Mouse (Mus musculus): Measurements from ENCODE around the gene Basp1.

DNA sequence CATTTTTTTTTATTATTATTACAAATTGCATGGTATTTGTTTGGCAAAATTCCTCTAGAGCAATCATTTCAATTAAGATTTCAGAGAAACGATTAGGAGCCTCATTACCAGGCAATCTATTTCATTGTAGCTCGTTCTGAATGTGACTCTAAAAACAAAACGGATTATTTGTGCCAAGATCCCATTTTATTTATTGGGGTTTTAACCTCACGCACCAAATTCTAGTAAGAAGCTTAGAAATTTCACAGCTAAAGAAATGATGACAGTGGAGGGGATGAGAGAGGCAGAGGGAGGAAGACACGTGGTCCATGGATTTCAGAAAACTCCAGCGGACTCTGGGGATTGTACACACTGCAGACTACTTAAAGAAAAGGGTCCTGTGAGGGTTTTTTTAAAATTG is 33.6 kb upstream of the Basp1 start:
- TF ChIP-seq CTCF (IDR thresholded peaks at IDR 0.05; ENCODE audit: extremely low read depth, insufficient read depth, insufficient read length, insufficient replicate concordance) (no peak), POLR2A (IDR thresholded peaks at IDR 0.05; ENCODE audit: low read depth, low read length) (no peak)
